Mouse (Mus musculus) forebrain, embryonic 14.5 days (tissue): ENCODE measurements around the gene Btbd19. TPM values are rescaled to one million over a fixed set of nuclear protein-coding genes. Genes with fewer than 3 reads are reported as not detected.

Source experiments
- ATAC-seq: fragments of 200-750 bp; cut with Nextera tagmentation; 2 replicates; pipeline ENCODE4 v1.8.0; 2017; ENCODE audit warnings: mild to moderate bottlenecking, moderate library complexity
- DNase-seq: peaks from one replicate; pipeline ENCODE4 v3.0.0-alpha.2; 2015; ENCODE audit warnings: low spot score
- H3K27ac ChIP-seq: fragments of 300-500 bp; sonication (generic); 2 replicates; pipeline ENCODE4 v1.5.1; 2014; ENCODE audit warnings: low read depth, mild to moderate bottlenecking, control low read depth, low read length, moderate library complexity
- H3K27me3 ChIP-seq: fragments of 300-500 bp; sonication (generic); replicated peaks from 2 replicates; pipeline ENCODE4 v1.6.1; 2014; ENCODE audit warnings: low read length, control low read depth, mixed read lengths; ENCODE audit not compliant: control insufficient read depth, insufficient read depth
- H3K36me3 ChIP-seq: fragments of 300-500 bp; sonication (generic); 2 replicates; pipeline ENCODE4 v1.6.1; 2014; ENCODE audit warnings: low read length, control low read depth; ENCODE audit not compliant: control insufficient read depth, insufficient read depth
- H3K4me1 ChIP-seq: fragments of 300-500 bp; sonication (generic); 2 replicates; pipeline ENCODE4 v1.6.1; 2014; ENCODE audit warnings: antibody characterized with exemption, low read length, control low read depth; ENCODE audit not compliant: control insufficient read depth, insufficient read depth
- H3K4me2 ChIP-seq: fragments of 300-500 bp; sonication (generic); 2 replicates; pipeline ENCODE4 v1.6.1; 2014; ENCODE audit warnings: mild to moderate bottlenecking, control low read depth, low read length
- H3K4me3 ChIP-seq: fragments of 300-500 bp; sonication (generic); 2 replicates; pipeline ENCODE4 v1.5.1; 2014; ENCODE audit warnings: low read depth, low read length, control low read depth
- H3K9ac ChIP-seq: fragments of 300-500 bp; sonication (generic); 2 replicates; pipeline ENCODE4 v1.6.1; 2014; ENCODE audit warnings: mild to moderate bottlenecking, low read length, control low read depth, moderate library complexity
- H3K9me3 ChIP-seq: fragments of 300-500 bp; sonication (generic); replicated peaks from 2 replicates; pipeline ENCODE4 v1.6.1; 2016; ENCODE audit warnings: low read length, control low read depth, mixed read lengths; ENCODE audit not compliant: control insufficient read depth
- WGBS: fragments of 180-500 bp; shearing (Covaris S2); extraction: QIAGEN DNeasy Blood & Tissue Kit; methylation state at CpG from one replicate; pipeline ENCODE4 v1.1.7; 2014; 5-methylcytosine and 5-hydroxymethylcytosine counted together
- polyA plus RNA-seq: library from polyadenylated mRNA; unstranded; fragments of >200 nt; fragmentation: Nextera tagmentation; extraction: Ambion mirVana; gene quantifications from 2 replicates; pipeline ENCODE4 v1.2.1, GENCODE M21; 2014

Btbd19 gene
- 2.2 and 2.5 TPM in 2 replicates for polyA plus RNA-seq

DNA sequence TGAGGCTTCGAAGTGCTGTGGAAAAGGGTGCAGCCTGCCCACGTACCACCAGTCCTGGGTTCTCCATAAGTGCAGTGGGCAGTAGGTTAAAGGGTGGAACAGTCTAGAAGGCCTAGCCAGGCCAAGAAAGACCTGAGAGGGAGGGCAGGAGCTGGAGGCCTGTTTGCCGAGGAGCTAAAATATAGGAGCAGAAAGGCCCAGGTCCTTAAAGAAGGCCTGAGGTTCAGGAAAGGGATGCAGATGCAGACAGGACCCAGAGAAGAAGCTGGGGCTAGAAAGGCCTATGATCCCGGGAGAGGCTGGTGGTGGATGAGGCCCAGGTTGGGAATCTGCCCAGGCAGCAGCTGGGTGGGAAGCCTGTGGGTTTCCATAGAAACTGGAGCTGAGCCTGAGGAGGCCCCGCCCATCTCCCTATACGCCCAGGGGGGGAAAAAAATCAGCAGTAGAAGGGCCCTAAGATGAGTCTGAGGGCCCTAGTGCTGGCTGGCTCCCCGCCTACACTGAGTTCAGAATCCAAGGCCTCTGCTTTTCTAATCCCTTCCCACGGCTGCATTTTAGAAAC, at the start of gene Btbd19:
TSS of gene Btbd19 (minus strand) at position 378 of the 562 bp plus-strand sequence.
- H3K9me3 ChIP-seq, result no peaks in the 10 kb centered on the region
- H3K27ac ChIP-seq, result peak within 1 kb of the TSS; percentile 65
- peak; percentile 59 for ATAC-seq
- H3K4me3 ChIP-seq, result no peak within 1 kb of the TSS; the same call in 1 of the 2 replicates
- H3K4me1 ChIP-seq, result peaks cover 14% of the 10 kb centered on the region
- DNase-seq, result peak; percentile 87
- peaks cover 21% of the 10 kb centered on the region for H3K36me3 ChIP-seq
- peak within 1 kb of the TSS; percentile 28; the same call in 1 of the 2 replicates for H3K4me2 ChIP-seq
- H3K27me3 ChIP-seq, result no peaks in the 10 kb centered on the region
- WGBS, result 32% methylated on average over 8 of the region's 8 CpGs
- peak within 1 kb of the TSS; percentile 55 for H3K9ac ChIP-seq

DNA sequence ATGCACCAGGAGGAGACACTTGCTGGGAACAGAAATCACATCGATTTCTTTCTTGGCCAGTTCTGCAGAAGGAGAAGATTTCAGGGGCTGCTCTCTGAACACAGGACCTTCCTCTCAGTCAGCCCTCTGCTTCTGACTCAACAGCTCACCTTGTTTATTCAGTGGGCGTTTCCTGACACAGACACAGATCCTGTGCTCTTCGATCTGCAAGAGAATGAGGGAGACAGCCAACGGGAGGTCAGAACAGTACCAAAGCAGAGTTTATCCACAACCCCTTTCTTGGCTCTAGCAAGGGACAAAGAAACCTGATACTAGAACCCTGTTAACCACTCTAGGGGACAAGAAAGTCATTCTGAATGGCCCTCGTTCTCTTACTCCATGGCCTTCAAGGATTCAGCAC, 44.4 kb upstream of the Btbd19 start:
- Histone ChIP-seq H3K4me1 (no peaks in the 10 kb centered on the region), H3K27ac (no peak overlapping the region), H3K36me3 (peaks cover 91% of the 10 kb centered on the region), H3K4me2 (no peak overlapping the region), H3K9ac (no peak overlapping the region), H3K4me3 (no peak overlapping the region), H3K9me3 (no peaks in the 10 kb centered on the region), H3K27me3 (no peaks in the 10 kb centered on the region)
- ATAC-seq (no peak), DNase-seq (no peak)
- WGBS, result 96% methylated on average over 5 of the region's 5 CpGs

DNA sequence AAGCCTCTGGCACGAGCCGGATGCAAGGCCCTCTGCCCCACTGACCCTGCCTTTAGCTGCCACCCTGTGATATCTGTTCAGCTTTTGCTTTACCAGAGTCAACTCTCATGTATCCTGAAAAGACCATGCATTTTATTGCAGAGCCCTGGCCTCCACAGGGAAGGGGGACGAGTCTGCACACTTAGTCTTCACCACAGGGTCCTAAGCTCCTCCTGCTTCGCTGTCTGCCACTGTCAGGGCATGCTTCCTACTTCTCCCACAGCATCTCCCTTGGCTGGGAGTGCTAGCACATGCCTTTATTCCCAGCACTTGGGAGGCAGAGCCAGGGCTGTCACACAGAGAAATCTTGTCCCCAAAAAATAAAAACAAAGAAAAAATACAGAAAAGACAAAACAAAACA, 35.7 kb upstream of the Btbd19 start:
- no peak for ATAC-seq
- H3K9me3 ChIP-seq, result no peaks in the 10 kb centered on the region
- DNase-seq, result no peak
- H3K27ac ChIP-seq, result no peak overlapping the region
- H3K36me3 ChIP-seq, result peaks cover 57% of the 10 kb centered on the region
- no peaks in the 10 kb centered on the region for H3K4me1 ChIP-seq
- H3K4me2 ChIP-seq, result no peak overlapping the region
- H3K9ac ChIP-seq, result no peak overlapping the region
- WGBS, result 75% methylated on average over 4 of the region's 4 CpGs
- H3K4me3 ChIP-seq, result no peak overlapping the region
- H3K27me3 ChIP-seq, result no peaks in the 10 kb centered on the region

DNA sequence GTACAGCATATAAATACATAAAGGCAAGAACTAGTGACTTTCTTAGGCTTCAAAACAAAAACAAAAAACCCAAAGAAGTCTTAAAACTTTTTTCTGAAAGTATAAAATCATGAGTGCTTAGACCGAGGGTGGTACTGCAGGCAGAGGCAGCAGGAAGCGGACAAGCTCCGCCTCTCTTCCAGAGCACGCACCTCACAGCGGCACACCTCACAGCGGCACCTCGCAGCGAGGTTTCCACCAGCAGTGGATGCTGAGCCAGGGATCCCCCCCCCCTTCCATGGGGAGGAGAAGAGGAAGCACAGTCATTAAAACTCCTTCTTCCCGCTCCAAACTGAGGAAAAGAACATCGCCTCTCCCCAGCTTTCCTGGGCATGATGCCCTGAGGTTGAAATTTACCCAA, 34.1 kb upstream of the Btbd19 start:
- no peak for DNase-seq
- ATAC-seq, result no peak
- no peak overlapping the region for H3K4me3 ChIP-seq
- H3K36me3 ChIP-seq, result peaks cover 42% of the 10 kb centered on the region
- H3K4me2 ChIP-seq, result no peak overlapping the region
- WGBS, result 81% methylated on average over 10 of the region's 10 CpGs
- H3K27ac ChIP-seq, result no peak overlapping the region
- no peak overlapping the region for H3K9ac ChIP-seq
- no peaks in the 10 kb centered on the region for H3K9me3 ChIP-seq
- H3K27me3 ChIP-seq, result no peaks in the 10 kb centered on the region
- no peaks in the 10 kb centered on the region for H3K4me1 ChIP-seq

DNA sequence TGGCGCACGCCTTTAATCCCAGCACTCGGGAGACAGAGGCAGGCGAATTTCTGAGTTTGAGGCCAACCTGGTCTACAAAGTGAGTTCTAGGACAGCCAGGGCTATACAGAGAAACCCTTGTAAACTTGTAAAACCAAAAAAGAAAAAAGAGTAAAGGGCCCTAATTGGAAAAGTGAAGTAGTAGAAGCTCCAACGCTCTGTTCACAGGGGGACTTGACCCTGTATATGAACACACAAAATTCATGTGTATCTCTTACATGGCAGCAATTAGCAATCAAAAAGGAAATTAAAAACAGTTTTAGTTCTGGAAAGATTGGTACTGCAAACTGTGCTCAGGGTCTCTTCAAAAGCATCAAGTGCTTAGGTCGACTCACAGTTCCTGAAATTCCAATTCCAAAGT, 30.8 kb upstream of the Btbd19 start:
- ATAC-seq, result no peak; the same call in 1 of the 2 replicates
- H3K27ac ChIP-seq, result no peak overlapping the region
- H3K9ac ChIP-seq, result peak overlapping the region; percentile 97; the same call in 1 of the 2 replicates

DNA sequence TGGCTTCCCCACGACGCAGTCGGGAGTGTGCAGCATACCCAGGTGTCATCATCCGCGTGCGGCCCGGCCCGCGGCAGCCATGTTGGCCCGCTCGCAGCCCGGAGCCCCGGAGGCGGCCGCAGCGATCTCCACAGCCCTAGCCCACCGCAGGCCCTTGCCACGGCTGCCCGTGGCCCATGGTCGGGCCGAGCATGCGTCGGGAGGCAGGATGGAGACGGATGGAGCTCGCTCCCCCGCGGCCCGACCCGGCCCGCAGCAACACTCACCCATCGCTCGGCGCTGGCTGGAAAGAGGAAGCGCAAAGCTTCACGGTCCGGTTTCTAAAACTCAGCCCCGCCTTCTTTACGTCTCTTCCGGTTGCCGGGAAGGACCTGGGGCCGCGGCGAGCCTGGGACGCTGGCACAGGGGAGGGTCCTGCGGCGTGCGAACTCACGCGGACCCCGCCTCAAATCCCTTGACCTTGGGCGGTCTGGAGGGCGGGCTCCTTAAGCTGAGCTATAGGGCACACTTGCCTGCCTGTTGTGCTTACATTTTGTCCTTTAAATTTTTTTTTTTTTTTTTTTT, 30.3 kb upstream of the Btbd19 start, which contains the start of gene Rps8:
TSS of gene Rps8 (minus strand) at position 452 of the 564 bp plus-strand sequence.
- peak; percentile 95 for ATAC-seq
- Histone ChIP-seq H3K4me1 (no peaks in the 10 kb centered on the region), H3K27me3 (no peaks in the 10 kb centered on the region), H3K36me3 (peaks cover 48% of the 10 kb centered on the region), H3K9ac (peak within 1 kb of the TSS; percentile 97), H3K4me2 (peak within 1 kb of the TSS; percentile 89), H3K9me3 (no peaks in the 10 kb centered on the region), H3K27ac (peak within 1 kb of the TSS; percentile 94), H3K4me3 (peak within 1 kb of the TSS; percentile 97)
- DNase-seq, result peak; percentile 96
- under 1% methylated on average over 52 of the region's 52 CpGs for WGBS

More for the DNA sequence above, 30.8 kb upstream of the Btbd19 start:
- H3K4me3 ChIP-seq, result peak overlapping the region; percentile 97
- WGBS, result 26% methylated on average over 6 of the region's 6 CpGs
- no peak for DNase-seq
- peak overlapping the region; percentile 89 for H3K4me2 ChIP-seq
- H3K27me3 ChIP-seq, result no peaks in the 10 kb centered on the region
- no peaks in the 10 kb centered on the region for H3K4me1 ChIP-seq
- peaks cover 48% of the 10 kb centered on the region for H3K36me3 ChIP-seq
- H3K9me3 ChIP-seq, result no peaks in the 10 kb centered on the region

DNA sequence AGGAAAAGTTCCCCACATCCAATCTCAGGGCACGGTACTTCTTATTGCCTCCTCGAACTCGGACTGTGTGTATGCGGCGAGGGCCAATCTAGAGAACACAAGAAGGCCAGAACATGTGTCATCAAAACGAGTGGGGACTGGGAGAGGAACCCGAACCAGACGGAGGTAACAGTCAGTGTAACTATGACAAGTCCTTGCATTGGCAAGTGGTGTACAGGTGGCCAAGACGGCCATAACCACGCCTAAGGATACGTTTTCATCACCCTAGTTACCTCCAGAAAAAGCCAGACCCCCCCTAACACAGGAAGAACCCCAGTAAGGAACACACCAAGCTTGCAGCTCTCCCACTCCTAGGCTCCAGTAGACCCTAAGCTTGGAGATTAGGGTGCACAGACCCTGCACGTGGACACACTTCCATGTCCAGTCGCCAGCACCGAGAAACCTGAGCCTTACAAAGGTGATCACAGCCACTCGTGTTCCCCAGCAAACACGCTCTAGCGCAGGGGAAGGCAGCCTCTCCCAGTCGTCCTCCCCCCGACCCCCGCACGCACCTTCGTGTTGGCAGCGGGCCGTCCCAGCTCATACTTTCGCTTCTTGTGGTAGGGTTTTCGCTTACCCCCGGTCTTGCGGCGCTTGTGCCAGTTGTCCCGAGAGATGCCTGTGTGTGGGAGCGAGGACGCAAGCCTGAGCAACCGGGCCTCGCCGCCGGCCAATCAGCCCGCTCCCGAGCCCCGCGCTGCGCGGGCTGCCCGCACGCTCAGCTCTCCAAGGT, 29.7 kb upstream of the Btbd19 start:
- Histone ChIP-seq H3K4me2 (peak overlapping the region; percentile 89), H3K27me3 (no peaks in the 10 kb centered on the region), H3K9ac (peak overlapping the region; percentile 97), H3K36me3 (peaks cover 53% of the 10 kb centered on the region), H3K9me3 (no peaks in the 10 kb centered on the region), H3K4me3 (peak overlapping the region; percentile 97), H3K27ac (peak overlapping the region; percentile 94), H3K4me1 (no peaks in the 10 kb centered on the region)
- DNase-seq (no peak), ATAC-seq (peak; percentile 1; the same call in 1 of the 2 replicates)
- under 1% methylated on average over 44 of the region's 44 CpGs for WGBS

DNA sequence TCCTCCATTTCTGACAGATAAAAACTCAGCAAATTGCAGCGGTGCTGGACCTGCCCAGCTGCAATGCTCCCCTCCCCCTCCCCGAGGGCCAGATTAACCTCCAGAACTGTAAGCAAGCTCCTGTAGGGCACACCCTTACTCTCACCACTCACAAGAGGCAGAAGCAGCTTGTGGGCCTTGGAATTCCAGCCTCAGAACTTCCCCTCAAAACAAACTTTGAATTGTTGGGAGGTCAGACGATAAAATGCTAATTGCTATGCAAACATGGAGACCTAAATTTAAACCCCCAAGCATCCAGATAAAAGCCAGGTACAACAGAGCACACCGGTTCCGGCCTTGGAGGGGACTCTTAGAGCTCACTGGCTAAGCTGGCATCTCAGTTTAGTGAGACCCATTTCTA, 27.2 kb upstream of the Btbd19 start:
- Histone ChIP-seq H3K9ac (no peak overlapping the region), H3K4me2 (no peak overlapping the region), H3K27ac (no peak overlapping the region), H3K4me1 (no peaks in the 10 kb centered on the region), H3K36me3 (peaks cover 65% of the 10 kb centered on the region), H3K27me3 (no peaks in the 10 kb centered on the region), H3K9me3 (no peaks in the 10 kb centered on the region), H3K4me3 (no peak overlapping the region)
- no peak for DNase-seq
- no peak for ATAC-seq
- WGBS, result 91% methylated on average over 5 of the region's 5 CpGs
